Mouse (Mus musculus) midbrain, embryonic 14.5 days (tissue): ENCODE data around the gene Fndc3b. TPM values are rescaled to one million over a fixed set of nuclear protein-coding genes. Genes with fewer than 3 reads are reported as not detected.

Source experiments
- ATAC-seq: fragments of 200-750 bp; cut with Nextera tagmentation; 2 replicates; pipeline ENCODE4 v1.8.0; 2017; ENCODE audit warnings: moderate number of reproducible peaks, moderate library complexity; ENCODE audit not compliant: low FRiP score, low TSS enrichment
- DNase-seq: peaks from one replicate; pipeline ENCODE4 v3.0.0-alpha.2; 2015
- H3K27ac ChIP-seq: fragments of 300-500 bp; sonication (generic); replicated peaks from 2 replicates; pipeline ENCODE4 v1.5.1; 2014; ENCODE audit warnings: mild to moderate bottlenecking, low read depth, low read length, moderate library complexity
- H3K27me3 ChIP-seq: fragments of 300-500 bp; sonication (generic); 2 replicates; pipeline ENCODE4 v1.6.1; 2014; ENCODE audit warnings: low read length, control low read depth, mixed read lengths; ENCODE audit not compliant: control insufficient read depth, insufficient read depth
- H3K36me3 ChIP-seq: fragments of 300-500 bp; sonication (generic); 2 replicates; pipeline ENCODE4 v1.6.1; 2014; ENCODE audit warnings: low read length, control low read depth; ENCODE audit not compliant: control insufficient read depth, insufficient read depth
- H3K4me1 ChIP-seq: fragments of 300-500 bp; sonication (generic); 2 replicates; pipeline ENCODE4 v1.6.1; 2014; ENCODE audit warnings: mild to moderate bottlenecking, antibody characterized with exemption, low read length, control low read depth; ENCODE audit not compliant: control insufficient read depth, insufficient read depth
- H3K4me2 ChIP-seq: fragments of 300-500 bp; sonication (generic); 2 replicates; pipeline ENCODE4 v1.6.1; 2014; ENCODE audit warnings: mild to moderate bottlenecking, low read length, moderate library complexity
- H3K4me3 ChIP-seq: fragments of 300-500 bp; sonication (generic); replicated peaks from 2 replicates; pipeline ENCODE4 v1.5.1; 2014; ENCODE audit warnings: low read depth, low read length
- H3K9ac ChIP-seq: fragments of 300-500 bp; sonication (generic); replicated peaks from 2 replicates; pipeline ENCODE4 v1.6.1; 2014; ENCODE audit warnings: mild to moderate bottlenecking, low read length, moderate library complexity
- H3K9me3 ChIP-seq: fragments of 300-500 bp; sonication (generic); 2 replicates; pipeline ENCODE4 v1.6.1; 2016; ENCODE audit warnings: low read length, control low read depth, mixed read lengths; ENCODE audit not compliant: control insufficient read depth
- WGBS: fragments of 180-500 bp; shearing (Covaris S2); extraction: QIAGEN DNeasy Blood & Tissue Kit; methylation state at CpG from one replicate; pipeline ENCODE4 v1.1.7; 2014; 5-methylcytosine and 5-hydroxymethylcytosine counted together
- polyA plus RNA-seq: library from polyadenylated mRNA; unstranded; fragments of >200 nt; fragmentation: Nextera tagmentation; extraction: Ambion mirVana; gene quantifications from 2 replicates; pipeline ENCODE4 v1.2.1, GENCODE M21; 2014

Gene Fndc3b
- polyA plus RNA-seq, 1 experiment from 2014 or later = 8.1 TPM

GRCm38 (mm10) chr3:27432981-27433380 lies 278.1 kb downstream of the Fndc3b start:
- Histone ChIP-seq H3K27ac (no peak overlapping the region), H3K4me1 (no peaks in the 10 kb centered on the region), H3K27me3 (no peaks in the 10 kb centered on the region), H3K9ac (no peak overlapping the region), H3K4me3 (no peak overlapping the region), H3K9me3 (no peaks in the 10 kb centered on the region), H3K36me3 (no peaks in the 10 kb centered on the region), H3K4me2 (no peak overlapping the region)
- DNase-seq (no peak), ATAC-seq (no peak)
- WGBS = 86% methylated on average over 3 of the region's 3 CpGs

- 84% methylated on average over 13 of the region's 13 CpGs for WGBS
- H3K9me3 ChIP-seq = no peaks in the 10 kb centered on the region
- DNase-seq (peak; percentile 44), ATAC-seq (no peak)
- no peaks in the 10 kb centered on the region for H3K27me3 ChIP-seq
- H3K36me3 ChIP-seq = no peaks in the 10 kb centered on the region
- no peak overlapping the region for H3K4me2 ChIP-seq
- H3K4me1 ChIP-seq = no peaks in the 10 kb centered on the region
- H3K27ac ChIP-seq = no peak overlapping the region
- no peak overlapping the region for H3K9ac ChIP-seq
- no peak overlapping the region for H3K4me3 ChIP-seq
These were observed 280.4 kb downstream of the Fndc3b start for GRCm38 (mm10) chr3:27430621-27431263.

DNA sequence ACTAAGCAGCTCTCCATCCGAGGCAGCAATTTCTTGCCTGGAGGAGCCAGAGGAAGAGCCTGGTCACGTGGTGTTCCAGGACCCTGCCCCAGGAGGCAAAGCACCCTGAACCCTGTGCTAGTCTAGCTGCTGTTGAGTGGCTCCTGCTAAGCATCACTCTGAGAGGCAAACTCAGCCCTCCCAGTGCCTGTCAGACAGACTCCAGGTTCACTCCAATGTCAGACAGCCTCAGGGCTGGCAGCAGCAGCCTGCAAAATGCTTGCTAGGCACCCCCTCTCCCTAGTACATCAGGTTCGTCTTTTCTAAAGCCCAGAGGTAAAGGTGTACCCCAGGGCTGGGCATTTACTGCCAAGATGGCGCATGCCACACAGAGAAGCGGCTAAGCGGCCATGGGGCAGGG lies 283.7 kb downstream of the Fndc3b start:
- no peaks in the 10 kb centered on the region for H3K9me3 ChIP-seq
- no peaks in the 10 kb centered on the region for H3K36me3 ChIP-seq
- H3K4me2 ChIP-seq = no peak overlapping the region
- ATAC-seq (no peak), DNase-seq (no peak)
- no peaks in the 10 kb centered on the region for H3K27me3 ChIP-seq
- no peak overlapping the region for H3K4me3 ChIP-seq
- H3K27ac ChIP-seq = no peak overlapping the region
- H3K9ac ChIP-seq = no peak overlapping the region
- 92% methylated on average over 6 of the region's 6 CpGs for WGBS
- no peaks in the 10 kb centered on the region for H3K4me1 ChIP-seq

DNA sequence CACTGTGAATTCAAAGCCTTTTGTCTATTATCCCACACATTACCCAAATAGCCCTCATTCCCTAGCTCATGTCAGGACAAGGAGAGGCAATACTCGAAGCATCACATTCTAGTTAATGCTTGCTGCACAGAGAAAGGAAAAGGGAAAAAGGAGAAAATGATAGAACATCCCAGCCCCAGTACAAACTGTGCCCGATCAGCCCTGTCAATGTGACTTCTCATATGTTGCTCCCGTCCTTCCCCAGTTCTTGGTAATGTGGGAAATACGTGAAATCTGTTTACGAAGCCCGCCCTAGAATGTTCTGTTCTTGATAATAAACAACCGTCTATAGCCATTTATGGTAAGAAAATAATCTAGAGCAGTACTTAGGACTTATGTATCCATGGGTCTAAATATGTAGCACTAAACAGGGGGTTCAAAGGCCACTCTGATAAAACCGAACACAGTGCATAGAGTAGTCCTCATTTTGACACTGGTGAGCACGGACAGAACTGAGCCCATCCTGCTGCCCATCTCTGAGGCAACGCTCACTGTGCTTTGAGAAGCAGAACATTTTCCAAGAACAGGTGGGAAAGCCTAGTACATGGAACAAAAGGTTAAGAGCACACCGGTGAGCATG lies 286.9 kb downstream of the Fndc3b start:
- Histone ChIP-seq H3K4me3 (no peak overlapping the region), H3K27me3 (no peaks in the 10 kb centered on the region), H3K9ac (no peak overlapping the region), H3K4me2 (no peak overlapping the region), H3K4me1 (no peaks in the 10 kb centered on the region), H3K9me3 (no peaks in the 10 kb centered on the region), H3K27ac (no peak overlapping the region), H3K36me3 (no peaks in the 10 kb centered on the region)
- DNase-seq (no peak), ATAC-seq (no peak)
- 92% methylated on average over 11 of the region's 11 CpGs for WGBS

DNA sequence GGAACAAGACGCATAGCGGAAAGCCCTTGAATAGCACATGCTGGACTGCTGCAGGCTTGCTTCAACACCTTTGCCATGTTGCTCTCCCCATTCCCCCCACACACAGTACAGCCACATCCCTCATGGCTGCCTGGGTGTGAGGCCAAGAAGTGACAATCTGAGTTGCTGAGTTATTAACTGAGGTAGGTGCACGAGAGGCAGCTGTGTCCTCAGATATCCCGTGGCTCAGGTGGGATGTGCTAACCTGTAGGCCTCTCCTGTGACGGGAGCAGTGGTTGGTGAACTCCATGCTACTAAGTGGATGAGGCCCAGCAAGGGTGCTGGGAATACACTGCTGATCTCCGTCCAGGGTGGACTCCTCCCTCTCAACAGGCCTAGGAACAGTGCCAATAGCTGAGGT lies 288.6 kb downstream of the Fndc3b start:
- no peak overlapping the region for H3K4me3 ChIP-seq
- H3K4me1 ChIP-seq = no peaks in the 10 kb centered on the region
- no peak overlapping the region for H3K4me2 ChIP-seq
- WGBS = 93% methylated on average over 6 of the region's 6 CpGs
- no peaks in the 10 kb centered on the region for H3K9me3 ChIP-seq
- no peak overlapping the region for H3K9ac ChIP-seq
- DNase-seq (no peak), ATAC-seq (no peak)
- H3K36me3 ChIP-seq = no peaks in the 10 kb centered on the region
- no peak overlapping the region for H3K27ac ChIP-seq
- no peaks in the 10 kb centered on the region for H3K27me3 ChIP-seq

GRCm38 (mm10) chr3:27421980-27422379 lies 289.1 kb downstream of the Fndc3b start:
- no peak overlapping the region for H3K27ac ChIP-seq
- no peak overlapping the region for H3K9ac ChIP-seq
- no peaks in the 10 kb centered on the region for H3K9me3 ChIP-seq
- no peak for DNase-seq
- no peak overlapping the region for H3K4me3 ChIP-seq
- ATAC-seq = no peak
- no peaks in the 10 kb centered on the region for H3K36me3 ChIP-seq
- 53% methylated on average over 12 of the region's 12 CpGs for WGBS
- no peaks in the 10 kb centered on the region for H3K27me3 ChIP-seq
- H3K4me1 ChIP-seq = no peaks in the 10 kb centered on the region
- H3K4me2 ChIP-seq = no peak overlapping the region

GRCm38 (mm10) chr3:27418602-27419001 lies 292.5 kb downstream of the Fndc3b start:
- no peak overlapping the region for H3K27ac ChIP-seq
- H3K9ac ChIP-seq = no peak overlapping the region
- H3K4me1 ChIP-seq = no peaks in the 10 kb centered on the region
- no peaks in the 10 kb centered on the region for H3K27me3 ChIP-seq
- DNase-seq = no peak
- WGBS = 96% methylated on average over 8 of the region's 8 CpGs
- no peak for ATAC-seq
- H3K9me3 ChIP-seq = no peaks in the 10 kb centered on the region
- no peaks in the 10 kb centered on the region for H3K36me3 ChIP-seq
- no peak overlapping the region for H3K4me3 ChIP-seq
- no peak overlapping the region for H3K4me2 ChIP-seq

- Histone ChIP-seq H3K4me1 (no peaks in the 10 kb centered on the region), H3K4me3 (no peak overlapping the region), H3K27ac (no peak overlapping the region), H3K9me3 (no peaks in the 10 kb centered on the region), H3K27me3 (no peaks in the 10 kb centered on the region), H3K9ac (no peak overlapping the region), H3K36me3 (no peaks in the 10 kb centered on the region), H3K4me2 (no peak overlapping the region)
- DNase-seq (no peak), ATAC-seq (no peak)
- WGBS = 46% methylated on average over 10 of the region's 10 CpGs
These were observed 294.3 kb downstream of the Fndc3b start for GRCm38 (mm10) chr3:27416786-27417185.

GRCm38 (mm10) chr3:27413566-27413965 lies 297.5 kb downstream of the Fndc3b start:
- DNase-seq (no peak), ATAC-seq (no peak)
- Histone ChIP-seq H3K9me3 (no peaks in the 10 kb centered on the region), H3K9ac (no peak overlapping the region), H3K4me3 (no peak overlapping the region), H3K4me2 (no peak overlapping the region), H3K36me3 (no peaks in the 10 kb centered on the region), H3K4me1 (no peaks in the 10 kb centered on the region), H3K27ac (no peak overlapping the region), H3K27me3 (no peaks in the 10 kb centered on the region)
- WGBS = 79% methylated on average over 3 of the region's 3 CpGs
